In genomic region chr14:53777375-53777774, GRCm38 (mm10) we compare ENCODE assay signal across 14 mouse cellular contexts.
"Had no signal": no experiment of that assay in that cellular context is flagged by ENCODE, and none has a peak within 500 bp of the region (broad histone marks: within the 10 kb centered on the region; RNA-seq: fewer than 3 reads in every experiment).

No protein-coding gene starts in this region.

- ATAC-seq: inflammation-experienced regulatory T-cells, adult 6 months; intestine, embryonic 15.5 days; intestine, postnatal 0 days had no signal

- H3K36me3 ChIP-seq: heart, embryonic 10.5 days; heart, embryonic 12.5 days; hindbrain, embryonic 10.5 days; hindbrain, embryonic 12.5 days; hindbrain, embryonic 15.5 days; intestine, embryonic 15.5 days; limb, embryonic 10.5 days; limb, embryonic 12.5 days had no signal

- H3K9ac ChIP-seq: heart, embryonic 12.5 days; hindbrain, embryonic 12.5 days; hindbrain, embryonic 15.5 days; intestine, embryonic 15.5 days; limb, embryonic 12.5 days had no signal

- DNase-seq: gastrocnemius, adult 2 months; gastrocnemius, postnatal 25 days had no signal

- H3K27me3 ChIP-seq: heart, embryonic 12.5 days; hindbrain, embryonic 12.5 days; hindbrain, embryonic 15.5 days; intestine, embryonic 15.5 days; limb, embryonic 12.5 days had no signal

- H3K4me2 ChIP-seq: heart, embryonic 12.5 days; hindbrain, embryonic 12.5 days; hindbrain, embryonic 15.5 days; intestine, embryonic 15.5 days; limb, embryonic 12.5 days had no signal

- H3K4me3 ChIP-seq: gastrocnemius, adult 2 months; heart, embryonic 10.5 days; heart, embryonic 12.5 days; hindbrain, embryonic 10.5 days; hindbrain, embryonic 12.5 days; hindbrain, embryonic 15.5 days; intestine, embryonic 15.5 days; layer of hippocampus, adult 2 months; left cerebral cortex, adult 2 months; limb, embryonic 10.5 days; limb, embryonic 12.5 days had no signal

- H3K27ac ChIP-seq: gastrocnemius, adult 2 months; heart, embryonic 10.5 days; hindbrain, embryonic 10.5 days; hindbrain, embryonic 12.5 days; hindbrain, embryonic 15.5 days; intestine, embryonic 15.5 days; layer of hippocampus, adult 2 months; left cerebral cortex, adult 2 months; limb, embryonic 10.5 days; limb, embryonic 12.5 days had no signal

- H3K4me1 ChIP-seq: heart, embryonic 10.5 days; heart, embryonic 12.5 days; hindbrain, embryonic 10.5 days; hindbrain, embryonic 12.5 days; hindbrain, embryonic 15.5 days; intestine, embryonic 15.5 days; limb, embryonic 10.5 days; limb, embryonic 12.5 days had no signal

- H3K9me3 ChIP-seq: heart, embryonic 10.5 days; heart, embryonic 12.5 days; hindbrain, embryonic 10.5 days; hindbrain, embryonic 12.5 days; hindbrain, embryonic 15.5 days; intestine, embryonic 15.5 days; limb, embryonic 10.5 days; limb, embryonic 12.5 days had no signal
